Mouse (Mus musculus) small intestine, adult 2 months (tissue): Measurements from ENCODE around the gene Fnbp1.

Source experiments
- CTCF ChIP-seq: fragments of 200-500 bp; IDR thresholded peaks from 2 replicates; pipeline ENCODE4 v1.5.1; 2012; ENCODE audit warnings: low read depth, mild to moderate bottlenecking, control low read depth, inconsistent platforms, low read length, moderate library complexity, mixed read lengths; ENCODE audit not compliant: insufficient replicate concordance, insufficient read length; ENCODE audit errors: extremely low read depth
- POLR2A ChIP-seq: fragments of 200-500 bp; IDR thresholded peaks from 2 replicates; pipeline ENCODE4 v1.6.1; 2012; ENCODE audit warnings: low read depth, mild to moderate bottlenecking, control low read depth, inconsistent platforms, low read length, moderate library complexity

DNA sequence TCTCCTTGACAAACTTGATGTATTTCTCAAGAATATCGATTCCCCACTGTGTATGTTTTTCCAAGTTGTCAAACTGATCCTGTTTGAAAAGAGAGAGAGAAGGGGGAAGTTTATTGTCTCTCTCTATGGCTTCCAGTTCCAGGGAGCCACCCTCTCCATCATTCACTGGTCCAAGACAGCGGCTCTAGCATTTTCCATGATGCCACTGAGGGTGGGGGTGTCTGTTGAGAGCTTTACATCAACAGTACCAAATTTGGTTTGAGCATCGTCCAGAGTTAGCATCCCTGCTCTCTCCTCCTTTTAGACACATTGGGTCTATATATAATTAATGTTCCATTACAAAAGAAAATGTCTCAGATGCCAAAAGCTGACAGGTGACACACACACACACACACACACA lies 36.5 kb downstream of the Fnbp1 start:
- no peak for TF ChIP-seq CTCF
- no peak for TF ChIP-seq POLR2A
